Mouse (Mus musculus): ENCODE results near the gene Slc4a10.
"Not testable (repeated sequence)": the region's sequence is repeated elsewhere in the genome, so short reads cannot be mapped to it uniquely, and the experiment has no call there.

Gene Slc4a10

DNA sequence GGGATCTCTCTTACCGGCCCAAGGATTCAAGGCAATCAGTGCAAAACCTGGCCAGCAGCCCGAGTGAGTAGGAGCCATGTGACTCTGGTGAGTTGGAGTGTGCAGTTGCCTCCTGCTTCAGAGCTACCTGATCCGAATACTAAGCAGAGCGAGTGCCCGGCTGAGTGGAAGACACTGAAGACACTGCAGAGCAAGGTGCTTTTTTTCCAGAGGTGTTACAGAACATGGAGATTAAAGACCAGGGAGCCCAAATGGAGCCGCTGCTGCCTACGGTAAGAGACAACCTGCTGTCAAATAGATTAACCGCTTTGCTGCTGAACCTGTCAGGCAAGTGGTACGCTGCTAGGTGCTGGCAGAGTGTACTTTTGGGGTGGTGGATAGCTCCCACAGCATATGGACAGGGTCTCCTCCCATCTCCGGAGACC lies at the start of gene Slc4a10:
TSS of gene Slc4a10 (plus strand) at position 42 of the 425 bp plus-strand sequence.
- DNase-seq (ENCODE audit: low read depth, low spot score) = no peak

DNA sequence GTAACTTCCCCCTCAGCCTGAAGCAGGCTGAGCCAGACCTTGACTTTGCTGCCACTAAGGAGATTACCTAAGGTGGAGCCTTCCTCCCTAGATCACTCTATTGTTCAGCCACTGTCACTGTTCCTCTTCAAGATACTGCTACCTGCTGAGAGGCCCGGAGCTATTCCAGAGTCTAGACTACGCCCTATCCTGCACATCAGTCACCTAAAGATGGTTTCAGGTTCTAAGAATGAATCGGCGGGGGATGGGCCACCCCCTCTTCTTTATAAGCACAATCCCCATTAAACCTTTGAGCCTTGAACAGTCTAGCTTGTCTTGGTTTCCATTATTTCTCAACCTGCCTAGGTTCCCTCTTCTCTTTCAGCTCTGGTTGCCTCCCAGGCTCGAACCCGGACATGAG lies 45.0 kb upstream of the Slc4a10 start:
- not testable (repeated sequence) for DNase-seq (ENCODE audit: low read depth, low spot score)

DNA sequence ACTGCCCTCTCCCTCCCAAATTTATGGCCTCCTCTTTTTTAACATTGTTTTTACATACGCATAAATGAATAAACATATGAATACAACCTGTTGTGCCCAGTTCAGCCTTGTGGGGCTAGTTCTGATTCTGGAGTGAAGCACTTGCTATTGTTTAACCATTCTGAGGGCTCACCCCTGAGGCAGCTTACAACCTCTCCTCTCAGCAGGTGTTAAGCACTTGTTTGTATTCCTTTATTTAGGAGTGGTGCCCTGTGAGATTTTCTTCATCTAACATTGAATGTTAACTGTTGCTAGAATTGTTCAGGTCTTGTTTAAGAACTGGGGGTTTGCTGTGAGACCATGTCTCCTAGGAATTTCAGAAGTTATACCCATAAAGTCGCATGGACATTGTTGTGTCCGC lies 28.1 kb upstream of the Slc4a10 start:
- DNase-seq (ENCODE audit: low read depth, low spot score) = no peak

DNA sequence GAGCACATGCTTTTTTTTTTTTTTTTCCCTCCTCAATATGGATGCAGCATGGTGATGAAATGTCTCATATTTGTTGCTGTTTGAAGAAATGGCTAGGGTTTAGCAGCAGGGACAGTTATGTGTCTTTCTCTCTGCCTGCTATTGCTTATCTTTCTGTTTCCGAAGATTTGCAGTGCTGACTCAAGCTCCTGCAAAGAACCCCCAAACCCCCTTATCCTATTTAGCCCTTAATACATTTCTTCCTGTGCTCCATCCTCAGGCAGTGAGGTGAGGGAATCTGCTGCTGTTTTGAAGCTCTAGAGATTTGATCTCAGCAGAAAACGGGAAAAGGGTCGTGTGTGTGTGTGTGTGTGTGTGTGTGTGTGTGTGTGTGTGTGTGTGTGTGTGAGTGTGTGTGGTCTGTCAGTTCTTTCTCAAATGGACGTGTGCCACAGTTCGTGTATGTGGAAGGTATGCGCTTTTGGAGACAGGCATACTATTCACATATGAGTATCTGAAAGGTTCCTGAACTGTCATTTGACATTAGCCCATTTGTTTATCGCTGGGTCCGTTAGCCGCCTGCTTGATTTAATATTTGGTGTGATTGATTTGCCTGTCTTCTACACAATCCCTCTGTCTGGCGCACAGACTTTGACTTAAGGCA lies 720 bp downstream of the Slc4a10 start:
- no peak for DNase-seq (ENCODE audit: low read depth, low spot score)

DNA sequence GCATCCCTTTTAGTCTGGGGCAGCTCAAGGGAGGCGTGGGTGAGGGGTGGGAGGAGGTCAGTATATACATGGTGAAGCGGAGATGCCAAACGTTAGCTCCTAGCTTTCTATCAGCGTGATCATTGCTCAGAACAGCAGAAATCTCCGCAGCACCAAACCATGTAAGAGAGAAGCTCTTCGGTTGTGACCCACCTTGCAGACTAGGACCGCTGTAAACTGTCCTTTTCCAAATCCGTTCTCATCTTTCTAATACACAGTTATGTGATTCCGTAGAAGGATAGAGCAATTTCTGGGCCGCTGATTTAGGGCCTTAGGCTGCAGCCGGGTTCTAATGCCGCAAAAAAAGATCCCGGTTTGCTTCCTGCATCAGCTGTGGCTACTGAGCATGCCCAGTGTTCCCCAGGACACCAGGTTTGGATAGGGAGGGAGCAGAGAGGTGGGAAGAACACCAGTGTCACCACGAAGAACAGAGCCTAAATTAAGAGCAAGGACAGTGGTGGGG lies 1.3 kb downstream of the Slc4a10 start:
- no peak for DNase-seq (ENCODE audit: low read depth, low spot score)

DNA sequence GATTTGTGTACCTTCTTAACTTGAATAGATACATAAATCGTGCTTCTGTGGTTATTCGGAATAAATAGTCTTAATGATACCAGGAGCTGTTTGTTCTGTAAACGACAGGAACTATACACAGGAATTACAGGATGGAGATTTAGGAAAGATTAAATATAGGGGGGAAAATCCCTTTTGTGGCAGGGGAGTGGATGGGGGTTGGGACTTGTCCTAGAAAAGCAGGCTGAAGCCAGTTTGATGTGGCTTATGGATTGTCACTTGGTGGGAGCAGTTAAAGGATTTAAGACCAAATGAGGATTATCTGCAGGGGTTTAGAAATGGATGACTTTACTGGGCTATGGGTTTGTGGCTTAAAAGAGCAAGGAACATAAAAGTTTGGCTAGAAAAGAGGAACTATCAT lies 1.9 kb downstream of the Slc4a10 start:
- DNase-seq (ENCODE audit: low read depth, low spot score) = no peak

DNA sequence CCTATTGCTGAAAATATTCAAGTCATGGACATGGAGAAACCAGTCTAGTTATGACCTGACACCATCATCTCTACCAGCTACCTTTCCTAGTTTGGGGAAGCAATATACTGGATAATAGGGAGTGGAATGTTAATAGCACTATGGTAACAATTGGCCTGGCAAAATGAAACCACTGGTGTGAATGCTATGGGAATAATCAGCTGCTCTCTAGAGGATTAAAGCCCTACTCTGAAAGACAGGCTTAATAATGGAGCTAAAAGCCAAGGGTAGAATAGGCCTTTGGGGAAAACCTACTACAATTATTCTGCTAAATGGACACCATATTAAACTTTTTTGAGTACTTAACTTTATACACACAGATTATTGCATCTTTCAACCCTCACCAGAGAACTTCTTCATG lies 30.2 kb downstream of the Slc4a10 start:
- no peak for DNase-seq (ENCODE audit: low read depth, low spot score)

DNA sequence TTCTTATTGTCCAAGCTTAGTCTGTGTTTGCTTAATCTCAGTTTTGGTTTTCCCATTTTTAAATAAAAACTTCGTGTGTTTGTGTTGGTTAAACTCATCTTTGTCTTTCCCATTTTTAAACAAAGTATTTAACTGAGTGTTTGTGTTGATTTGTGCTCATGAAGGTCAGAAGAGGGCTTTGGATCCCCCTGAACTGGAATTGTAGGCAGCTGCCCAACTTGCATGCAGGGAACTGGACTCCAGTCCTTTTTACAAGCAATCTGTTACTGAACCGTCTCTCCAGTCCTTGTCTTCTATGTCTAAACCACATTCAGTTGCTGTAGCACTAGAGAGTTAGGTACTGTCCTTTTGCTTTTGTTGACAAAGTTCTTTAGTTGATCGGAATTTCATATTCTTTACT lies 41.3 kb downstream of the Slc4a10 start:
- no peak for DNase-seq (ENCODE audit: low read depth, low spot score)

DNA sequence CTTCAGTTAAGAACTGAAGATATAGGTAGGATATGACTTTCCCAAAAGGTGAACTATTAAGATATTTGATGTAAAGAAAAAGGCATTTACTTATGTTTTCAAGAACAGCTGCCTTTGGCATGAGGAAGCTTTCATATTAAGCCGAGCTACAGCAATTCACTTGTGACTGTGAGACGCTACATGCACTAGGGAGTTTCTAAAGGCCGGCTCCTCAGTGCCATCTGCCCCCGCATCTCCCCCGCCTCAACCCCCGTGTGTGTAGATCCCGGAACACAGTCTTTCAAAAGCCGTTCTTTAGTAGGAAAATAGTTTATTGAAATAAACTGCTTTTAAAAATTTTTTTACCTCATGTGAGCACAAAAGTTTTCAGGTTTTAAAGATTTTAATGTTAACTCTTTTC lies 42.5 kb downstream of the Slc4a10 start:
- DNase-seq (ENCODE audit: low read depth, low spot score) = no peak

DNA sequence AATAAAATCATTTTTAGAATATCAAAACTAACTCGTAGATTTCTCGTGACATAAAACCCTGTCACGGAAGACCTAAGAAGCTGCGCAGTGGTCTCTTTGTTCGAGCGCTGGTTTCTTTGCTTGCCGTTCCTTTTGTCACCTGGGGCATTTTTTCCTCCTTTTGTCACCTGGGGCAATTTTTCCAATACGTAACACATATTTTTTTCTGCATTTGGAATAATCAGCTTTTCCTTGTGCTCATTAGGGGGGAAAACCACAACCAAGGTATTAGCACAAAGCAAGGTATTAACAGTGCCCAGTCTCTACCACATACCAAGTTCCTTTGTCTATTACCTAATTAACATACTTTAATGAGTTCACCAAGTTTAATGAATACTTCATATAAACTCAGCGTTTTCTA lies 42.9 kb downstream of the Slc4a10 start:
- no peak for DNase-seq (ENCODE audit: low read depth, low spot score)

DNA sequence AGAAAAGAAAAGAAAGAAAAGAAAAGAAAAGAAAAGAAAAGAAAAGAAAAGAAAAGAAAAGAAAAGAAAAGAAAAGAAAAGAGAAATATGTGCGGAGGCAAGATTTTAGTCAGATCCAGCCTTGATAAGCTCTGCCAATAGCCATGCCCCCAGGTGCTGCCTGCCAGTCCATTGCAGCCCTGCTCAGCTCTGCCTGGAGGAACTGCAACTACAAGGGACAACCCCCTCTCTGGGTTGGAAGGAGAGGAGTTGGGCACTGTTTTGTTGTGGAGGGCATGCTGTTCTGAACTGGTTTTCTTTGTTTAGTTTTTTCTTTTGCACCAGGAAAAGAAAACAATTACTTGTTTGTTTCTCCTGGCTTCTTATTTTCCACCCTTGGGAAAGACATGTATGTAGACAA lies 54.3 kb downstream of the Slc4a10 start:
- DNase-seq (ENCODE audit: low read depth, low spot score) = no peak

DNA sequence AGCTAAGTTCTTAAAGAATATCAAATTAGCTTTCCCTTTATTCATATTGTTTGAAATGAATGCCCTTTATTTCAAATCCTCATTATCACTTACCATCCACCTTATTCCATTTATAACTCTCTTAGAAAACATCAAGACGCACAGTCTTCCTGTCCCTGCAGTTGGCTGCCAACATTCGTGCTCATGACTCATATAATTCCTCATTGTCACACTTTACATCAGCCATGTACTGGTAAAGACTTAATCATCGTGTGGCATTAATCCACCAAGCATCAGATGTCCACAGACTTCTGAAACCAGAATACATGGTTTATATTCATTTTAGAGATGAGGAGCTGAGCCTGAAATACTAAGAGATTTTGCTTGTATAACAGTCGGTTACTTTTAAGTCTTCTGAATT lies 69.1 kb downstream of the Slc4a10 start:
- no peak for DNase-seq (ENCODE audit: low read depth, low spot score)

DNA sequence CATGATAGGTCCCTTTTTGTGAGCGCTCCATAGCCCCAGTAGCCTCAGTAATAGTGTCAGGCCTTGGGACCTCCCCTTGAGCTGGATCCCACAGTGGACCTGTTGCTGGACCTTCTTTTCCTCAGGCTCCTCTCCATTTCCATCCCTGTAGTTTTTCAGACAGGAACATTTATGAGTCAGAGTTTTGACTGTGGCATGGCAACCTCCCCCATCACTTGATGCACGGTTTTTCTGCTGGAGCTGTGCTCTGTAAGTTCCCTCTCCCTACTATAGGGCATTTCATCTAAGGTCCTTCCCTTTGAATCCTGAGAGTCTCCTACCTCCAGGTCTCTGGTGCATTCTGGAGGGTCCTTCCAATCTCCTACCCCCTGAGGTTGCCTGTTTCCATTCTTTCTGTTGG lies 83.7 kb downstream of the Slc4a10 start:
- DNase-seq (ENCODE audit: low read depth, low spot score) = no peak

DNA sequence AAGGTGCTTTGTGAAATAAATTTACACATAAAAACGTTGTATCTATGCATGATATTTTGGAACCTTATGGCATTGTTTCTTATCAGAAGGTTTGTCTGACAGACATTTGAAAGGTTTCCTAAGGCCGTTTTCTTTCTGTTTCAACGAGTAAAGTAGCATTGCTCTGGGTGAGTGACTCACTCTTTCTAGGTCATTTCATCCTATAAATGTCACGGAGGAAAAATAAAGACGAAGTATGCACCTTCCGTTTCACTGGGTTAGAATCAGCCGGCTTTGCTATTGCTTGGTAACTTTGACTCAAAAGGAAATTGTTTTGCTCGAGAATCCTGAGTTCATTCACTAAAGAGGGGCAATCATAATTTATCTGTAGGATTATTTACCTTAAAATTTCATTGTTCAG lies 88.6 kb downstream of the Slc4a10 start:
- DNase-seq (ENCODE audit: low read depth, low spot score) = no peak

DNA sequence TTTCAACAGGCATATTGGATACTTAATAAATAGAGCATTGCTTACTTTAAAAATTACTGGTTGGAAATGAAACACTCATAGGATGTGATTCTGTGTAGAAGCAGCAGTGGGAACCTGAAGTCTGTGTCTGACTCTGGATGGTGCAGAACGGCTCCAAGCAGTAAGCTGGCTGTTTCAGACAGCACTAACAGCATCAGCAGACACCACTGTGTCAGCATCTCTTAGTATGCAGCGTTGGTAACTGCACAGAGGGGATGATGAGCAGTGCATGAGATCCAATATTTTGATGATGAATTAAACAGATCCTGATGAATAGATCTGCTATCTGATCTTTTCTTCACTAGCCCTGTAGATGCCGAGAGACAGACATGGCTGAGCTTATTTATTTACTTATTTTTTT lies 101.4 kb downstream of the Slc4a10 start:
- no peak for DNase-seq (ENCODE audit: low read depth, low spot score)

DNA sequence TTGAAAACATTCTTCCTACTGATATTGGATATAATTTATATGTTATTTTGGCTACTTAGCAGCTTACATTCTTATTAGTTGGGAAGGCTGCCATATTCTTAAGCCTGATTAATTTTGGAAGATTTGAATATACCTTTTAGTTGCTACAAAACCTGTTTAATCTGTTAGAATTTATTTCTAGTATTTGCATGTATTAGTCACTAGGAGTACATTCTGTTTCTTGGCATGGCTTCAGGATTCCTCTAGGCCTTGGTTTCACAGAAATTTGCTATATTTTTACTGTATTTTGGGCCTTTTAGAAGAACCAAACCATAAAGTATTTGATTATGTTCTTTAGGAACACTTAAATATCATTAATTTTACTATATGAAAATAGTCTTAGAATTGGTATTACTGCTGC lies 103.2 kb downstream of the Slc4a10 start:
- no peak for DNase-seq (ENCODE audit: low read depth, low spot score)

DNA sequence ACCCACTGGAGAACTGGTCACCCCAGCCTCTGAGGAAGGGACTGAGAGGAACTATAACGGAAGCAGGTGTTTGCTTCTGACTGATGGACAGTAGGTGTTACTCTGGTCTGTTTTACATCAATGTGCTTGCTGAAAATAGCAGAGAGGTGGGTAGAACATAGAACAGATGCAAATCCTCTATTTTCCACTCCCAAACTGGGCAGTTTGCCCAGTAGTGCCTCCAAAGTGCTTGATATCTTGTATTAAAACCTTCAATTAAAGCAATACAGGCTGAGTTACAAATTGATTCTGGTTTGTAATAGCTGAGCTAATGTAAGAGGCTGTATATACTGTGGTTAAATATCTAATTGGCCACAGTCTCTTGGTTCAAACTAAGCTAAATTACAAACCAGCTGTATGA lies 104.6 kb downstream of the Slc4a10 start:
- no peak for DNase-seq (ENCODE audit: low read depth, low spot score)

DNA sequence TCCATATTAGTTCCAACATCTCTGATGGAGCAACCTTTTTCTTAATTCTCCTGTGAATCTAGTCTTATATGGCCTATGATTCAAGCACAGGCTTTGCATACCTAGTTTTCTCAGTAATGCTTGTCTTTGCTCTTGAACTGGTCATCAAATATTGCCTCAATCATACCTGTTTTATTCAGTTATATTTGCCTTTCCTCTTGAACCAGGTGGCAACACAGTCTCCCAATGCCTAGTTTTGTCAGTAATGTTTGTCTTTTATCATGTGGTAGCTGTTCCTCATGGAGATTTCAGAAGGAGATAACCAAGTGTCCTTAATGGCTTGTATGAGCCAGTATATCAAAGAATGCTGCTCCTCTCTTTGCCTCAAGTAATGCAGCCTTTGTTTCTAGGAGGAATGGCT lies 163.8 kb downstream of the Slc4a10 start:
- no peak for DNase-seq (ENCODE audit: low read depth, low spot score)

DNA sequence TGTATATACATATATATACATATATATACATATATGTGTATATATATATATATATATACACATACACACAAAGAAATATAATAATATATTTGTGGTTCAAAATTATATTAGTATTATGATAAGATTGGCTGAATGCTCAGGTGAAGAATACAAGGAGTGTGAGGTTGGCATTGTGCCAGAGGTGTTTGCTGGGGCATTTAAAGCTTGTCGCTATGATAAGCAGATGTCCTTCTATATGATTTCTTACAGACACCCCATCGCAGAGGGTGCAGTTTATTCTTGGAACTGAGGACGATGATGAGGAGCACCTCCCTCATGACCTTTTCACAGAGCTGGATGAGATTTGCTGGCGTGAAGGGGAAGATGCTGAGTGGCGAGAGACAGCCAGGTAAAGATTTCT lies 164.8 kb downstream of the Slc4a10 start:
- DNase-seq (ENCODE audit: low read depth, low spot score) = no peak

DNA sequence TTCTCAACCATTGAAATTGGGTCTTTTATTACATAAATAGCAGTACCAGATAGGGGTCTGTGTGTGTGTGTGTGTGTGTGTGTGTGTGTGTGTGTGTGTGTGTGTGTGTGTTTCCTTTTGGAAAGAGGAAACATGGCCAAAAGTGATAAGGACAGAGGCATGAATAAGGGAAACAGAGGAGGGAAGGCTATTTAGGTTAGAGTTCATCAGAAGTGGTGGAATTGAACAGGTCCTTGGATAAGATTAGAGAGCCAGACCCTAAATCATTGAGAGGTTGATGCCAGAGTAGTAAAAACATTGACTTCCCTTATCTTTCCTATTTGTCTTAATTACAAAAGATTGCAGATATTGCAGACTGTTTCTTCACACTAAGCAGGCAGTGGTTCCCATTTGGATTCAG lies 181.3 kb downstream of the Slc4a10 start:
- no peak for DNase-seq (ENCODE audit: low read depth, low spot score)

DNA sequence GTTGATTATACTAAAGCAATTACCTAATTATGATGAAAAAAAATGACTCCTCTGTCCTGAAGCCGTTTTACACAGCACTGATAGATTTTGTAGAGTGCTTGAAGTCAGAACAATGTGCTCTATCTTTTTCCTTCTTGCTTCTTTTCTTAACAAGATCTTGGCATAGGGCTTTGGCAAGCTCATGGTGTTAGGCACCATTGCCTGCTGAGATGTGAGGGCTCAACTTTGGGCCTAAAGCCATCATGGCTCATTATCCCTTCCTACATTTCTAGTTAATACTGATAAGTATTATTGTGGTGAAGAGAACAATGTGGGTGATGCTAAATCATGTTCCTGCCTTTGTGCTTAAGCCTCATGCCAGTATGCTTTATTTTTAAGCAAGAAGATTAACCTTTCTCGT lies 185.0 kb downstream of the Slc4a10 start:
- DNase-seq (ENCODE audit: low read depth, low spot score) = no peak

DNA sequence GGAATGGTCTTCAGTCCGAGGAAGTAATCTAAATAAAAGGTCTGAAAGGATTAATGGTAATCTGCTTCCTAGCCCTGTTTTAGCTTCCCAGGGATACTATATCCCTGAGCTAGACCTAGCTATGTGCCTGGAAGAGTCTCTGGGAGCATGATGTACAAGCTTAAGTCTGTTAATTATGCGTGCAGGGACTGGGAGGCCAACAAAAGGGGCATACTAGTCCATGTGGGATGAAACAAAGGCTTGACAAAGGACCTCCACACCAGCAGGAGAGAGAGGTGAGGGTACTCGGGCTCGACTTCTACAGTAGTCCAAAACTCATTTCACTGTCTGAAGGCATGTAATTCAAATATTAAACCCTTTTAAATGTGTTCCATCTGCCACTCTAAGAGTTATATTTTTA lies 197.9 kb downstream of the Slc4a10 start:
- DNase-seq (ENCODE audit: low read depth, low spot score) = no peak

DNA sequence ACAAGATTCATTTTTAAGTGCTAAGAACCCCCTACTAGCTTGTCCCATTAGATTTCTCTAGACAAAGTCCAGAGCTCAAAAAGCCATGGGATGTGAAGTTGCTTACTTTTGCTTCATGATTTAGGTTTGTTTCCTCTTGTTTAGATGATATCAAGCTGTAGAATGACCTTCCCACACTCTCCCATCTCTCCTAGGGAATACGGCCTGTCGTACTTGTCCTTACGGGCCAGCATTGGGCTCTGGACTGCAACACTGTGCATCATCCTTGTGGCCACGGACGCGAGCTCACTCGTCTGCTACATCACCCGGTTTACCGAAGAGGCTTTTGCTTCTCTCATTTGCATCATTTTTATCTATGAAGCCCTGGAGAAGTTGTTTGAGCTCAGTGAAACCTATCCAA lies 222.2 kb downstream of the Slc4a10 start:
- DNase-seq (ENCODE audit: low read depth, low spot score) = no peak

DNA sequence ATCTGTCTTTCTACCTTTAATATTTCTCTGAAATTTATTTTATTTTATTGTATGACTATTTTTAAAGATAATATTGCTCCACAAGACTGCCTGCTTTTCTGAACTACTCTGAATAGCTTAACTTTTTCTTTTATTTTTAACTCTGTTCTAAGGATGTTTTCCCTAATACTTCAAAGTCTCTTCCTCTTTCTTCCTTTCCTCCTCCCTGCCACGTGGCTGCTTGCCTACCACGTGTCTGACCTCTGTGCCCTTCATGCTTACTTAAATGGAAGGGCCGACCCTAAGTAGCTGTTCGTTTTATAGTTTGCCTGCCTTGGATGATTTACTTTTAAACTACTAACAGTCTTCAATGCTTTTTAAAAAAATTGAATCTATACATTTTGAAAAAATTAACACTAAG lies 225.6 kb downstream of the Slc4a10 start:
- no peak for DNase-seq (ENCODE audit: low read depth, low spot score)

All from c-Kit-negative CD71-positive TER-119-positive erythroid progenitor cells, embryonic 14.5 days (primary cell).